13 mouse cellular contexts compared by ENCODE assay signal in the genomic region with DNA sequence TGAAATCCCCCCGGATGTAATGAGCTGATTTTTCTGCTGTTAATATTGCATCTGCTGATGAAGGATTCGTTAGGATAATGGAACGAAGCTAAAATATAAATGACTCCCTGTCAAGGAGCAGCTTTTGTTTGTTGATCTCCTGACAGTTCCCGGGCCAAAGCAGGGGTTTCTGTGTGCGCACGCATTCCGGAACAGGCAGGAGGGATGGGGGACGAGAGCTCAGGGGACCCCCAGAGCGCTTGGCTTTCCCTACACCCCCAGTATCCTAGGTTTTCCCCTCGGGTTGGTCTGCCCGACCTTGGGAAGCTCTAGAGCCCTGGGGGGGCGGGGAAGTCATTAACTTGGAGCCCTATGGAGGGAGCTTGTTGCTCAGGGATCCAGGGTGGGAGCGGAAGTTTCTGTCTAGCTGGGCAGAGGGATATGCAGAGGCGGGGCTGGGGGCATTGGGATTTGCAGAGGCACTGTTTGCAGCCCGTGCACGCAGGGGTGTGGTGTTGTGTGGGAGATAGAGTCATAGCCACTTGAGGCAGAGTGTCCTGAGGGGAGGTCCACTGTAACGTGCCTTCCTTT.
A peak's percentile ranks its signal among the peaks of the same experiment; 100 is the strongest.
DNase-seq lines count a peak whose midpoint lies in the region; ATAC-seq and TF ChIP-seq lines count a peak whose summit lies in the region.
"Had no signal": no experiment of that assay in that cellular context is flagged by ENCODE, and none has a peak within 500 bp of the region (broad histone marks: within the 10 kb centered on the region; RNA-seq: fewer than 3 reads in every experiment).

No protein-coding gene starts in this region.

- peak overlapping the region; percentile 33; the same call in 1 of the 2 replicates for H3K4me3 ChIP-seq in gastrocnemius, adult 2 months
- no peak overlapping the region for H3K4me3 ChIP-seq in liver, embryonic 11.5 days (ENCODE audit: low read depth, low read length)
- peak overlapping the region; percentile 15; the same call in 1 of the 2 replicates for H3K4me3 ChIP-seq in limb, embryonic 10.5 days
- no peak overlapping the region for H3K4me3 ChIP-seq in neural tube, embryonic 13.5 days
- H3K4me3 ChIP-seq: limb, embryonic 15.5 days; myocyte had no signal

- peak overlapping the region; percentile 28; the same call in 1 of the 2 replicates for H3K4me2 ChIP-seq in liver, embryonic 11.5 days
- H3K4me2 ChIP-seq in neural tube, embryonic 13.5 days, result peak overlapping the region; percentile 25
- H3K4me2 ChIP-seq: limb, embryonic 15.5 days had no signal

- H3K27me3 ChIP-seq in liver, embryonic 11.5 days (replicated peaks; ENCODE audit: control insufficient read depth, insufficient read depth, low read length), result peaks cover 44% of the 10 kb centered on the region
- H3K27me3 ChIP-seq in limb, embryonic 10.5 days (ENCODE audit: low read depth, poor library complexity, severe bottlenecking), result peaks cover 98% of the 10 kb centered on the region
- peaks cover 93% of the 10 kb centered on the region for H3K27me3 ChIP-seq in neural tube, embryonic 13.5 days

- no peak for ATAC-seq in liver, embryonic 11.5 days (replicated peaks; ENCODE audit: low FRiP score)
- ATAC-seq in neural tube, embryonic 13.5 days (ENCODE audit: low read depth), result no peak

- H3K9me3 ChIP-seq in liver, embryonic 11.5 days (ENCODE audit: control insufficient read depth, low read length), result no peaks in the 10 kb centered on the region
- H3K9me3 ChIP-seq in limb, embryonic 10.5 days (replicated peaks), result no peaks in the 10 kb centered on the region
- H3K9me3 ChIP-seq in neural tube, embryonic 13.5 days, result no peaks in the 10 kb centered on the region
- H3K9me3 ChIP-seq: limb, embryonic 15.5 days had no signal

- peak overlapping the region; percentile 82 for H3K27ac ChIP-seq in gastrocnemius, adult 2 months
- no peak overlapping the region for H3K27ac ChIP-seq in liver, embryonic 11.5 days (ENCODE audit: low read depth, low read length)
- peak overlapping the region; percentile 51; the same call in 1 of the 2 replicates for H3K27ac ChIP-seq in limb, embryonic 10.5 days
- H3K27ac ChIP-seq in neural tube, embryonic 13.5 days (replicated peaks), result peak overlapping the region; percentile 52; the same call in 1 of the 2 replicates
- H3K27ac ChIP-seq: limb, embryonic 15.5 days had no signal

- no peak for TF ChIP-seq CTCF in gastrocnemius, adult 2 months (IDR thresholded peaks at IDR 0.05)

- DNase-seq in gastrocnemius, adult 2 months, result no peak
- no peak for DNase-seq in gastrocnemius, postnatal 14 days
- no peak for DNase-seq in liver, embryonic 11.5 days (ENCODE audit: low spot score)
- DNase-seq in liver (no peak), adipocyte (ENCODE audit: low spot score) (no peak)
- no peak for DNase-seq in limb, embryonic 10.5 days (ENCODE audit: low spot score)
- DNase-seq in cerebellum, adult 8-10 months, result no peak
- DNase-seq: cerebellum, postnatal 10 days; kidney, adult 18-20 months; thymus, postnatal 14 days had no signal

- 22% methylated on average over 17 of the region's 17 CpGs for WGBS in liver, embryonic 11.5 days
- WGBS in limb, embryonic 10.5 days, result 29% methylated on average over 17 of the region's 17 CpGs
- 28% methylated on average over 17 of the region's 17 CpGs for WGBS in neural tube, embryonic 13.5 days

- intact Hi-C loops in gastrocnemius, adult 2 months (cut with DNase I), result no loop called here
- intact Hi-C loops in gastrocnemius, postnatal 14 days (cut with DNase I; ENCODE audit: low total_unique reads), result no loop called here

- H3K9ac ChIP-seq in liver, embryonic 11.5 days (ENCODE audit: low read depth, low read length), result no peak overlapping the region
- H3K9ac ChIP-seq in neural tube, embryonic 13.5 days, result no peak overlapping the region
- H3K9ac ChIP-seq: limb, embryonic 15.5 days had no signal

- peaks cover 26% of the 10 kb centered on the region for H3K4me1 ChIP-seq in liver, embryonic 11.5 days (replicated peaks; ENCODE audit: control insufficient read depth, insufficient read depth, low read length)
- peaks cover 71% of the 10 kb centered on the region for H3K4me1 ChIP-seq in limb, embryonic 10.5 days
- peaks cover 78% of the 10 kb centered on the region for H3K4me1 ChIP-seq in neural tube, embryonic 13.5 days (replicated peaks)

- no peaks in the 10 kb centered on the region for H3K36me3 ChIP-seq in liver, embryonic 11.5 days (ENCODE audit: control insufficient read depth, insufficient read depth, low read length)
- no peaks in the 10 kb centered on the region for H3K36me3 ChIP-seq in limb, embryonic 10.5 days
- no peaks in the 10 kb centered on the region for H3K36me3 ChIP-seq in neural tube, embryonic 13.5 days
- H3K36me3 ChIP-seq: limb, embryonic 15.5 days had no signal

Comparison
In these comparisons a context has a peak if more than half of its experiments do, and no peak if none do; other contexts are left out.
1. H3K4me3 ChIP-seq: peak in gastrocnemius, adult 2 months (single experiment) and limb, embryonic 10.5 days (single experiment); none in liver, embryonic 11.5 days (single experiment) and neural tube, embryonic 13.5 days (single experiment).